Mouse (Mus musculus) neural tube, embryonic 12.5 days (tissue): ENCODE results near the gene Plppr1. TPM values are rescaled to one million over a fixed set of nuclear protein-coding genes. Genes with fewer than 3 reads are reported as not detected.
"Not testable (repeated sequence)": the region's sequence is repeated elsewhere in the genome, so short reads cannot be mapped to it uniquely, and the experiment has no call there.

Experiments
- ATAC-seq: fragments of 200-750 bp; cut with Nextera tagmentation; 2 replicates; pipeline ENCODE4 v1.8.0; 2017; ENCODE audit warnings: low read depth, mild to moderate bottlenecking, moderate TSS enrichment, moderate library complexity; ENCODE audit not compliant: low FRiP score
- H3K27ac ChIP-seq: fragments of 300-500 bp; sonication (generic); 2 replicates; pipeline ENCODE4 v1.5.1; 2016
- H3K27me3 ChIP-seq: fragments of 300-500 bp; sonication (generic); replicated peaks from 2 replicates; pipeline ENCODE4 v1.6.1; 2016; ENCODE audit warnings: mild to moderate bottlenecking
- H3K36me3 ChIP-seq: fragments of 300-500 bp; sonication (generic); 2 replicates; pipeline ENCODE4 v1.6.1; 2016; ENCODE audit warnings: mild to moderate bottlenecking
- H3K4me1 ChIP-seq: fragments of 300-500 bp; sonication (generic); 2 replicates; pipeline ENCODE4 v1.6.1; 2016
- H3K4me2 ChIP-seq: fragments of 300-500 bp; sonication (generic); replicated peaks from 2 replicates; pipeline ENCODE4 v1.6.1; 2016; ENCODE audit warnings: mild to moderate bottlenecking
- H3K4me3 ChIP-seq: fragments of 300-500 bp; sonication (generic); 2 replicates; pipeline ENCODE4 v1.5.1; 2016
- H3K9ac ChIP-seq: fragments of 300-500 bp; sonication (generic); 2 replicates; pipeline ENCODE4 v1.6.1; 2016; ENCODE audit warnings: mild to moderate bottlenecking
- H3K9me3 ChIP-seq: fragments of 300-500 bp; sonication (generic); 2 replicates; pipeline ENCODE4 v1.6.1; 2016; ENCODE audit warnings: mild to moderate bottlenecking
- WGBS: fragments of 180-500 bp; shearing (Covaris S2); methylation state at CpG from one replicate; pipeline ENCODE4 v1.1.7; 2016; 5-methylcytosine and 5-hydroxymethylcytosine counted together
- polyA plus RNA-seq: library from polyadenylated mRNA; unstranded; fragments of >200 nt; fragmentation: Nextera tagmentation; extraction: Ambion mirVana; gene quantifications from 2 replicates; pipeline ENCODE4 v1.2.1, GENCODE M21; 2016

The Plppr1 gene
- polyA plus RNA-seq, 1 experiment from 2014 or later = 42.7 TPM

GRCm38 (mm10) chr4:49245274-49245673 is 186.2 kb downstream of the Plppr1 start:
- Histone ChIP-seq H3K4me2 (no peak overlapping the region), H3K4me1 (no peaks in the 10 kb centered on the region), H3K36me3 (no peaks in the 10 kb centered on the region), H3K27ac (no peak overlapping the region), H3K9ac (no peak overlapping the region), H3K9me3 (no peaks in the 10 kb centered on the region), H3K4me3 (no peak overlapping the region), H3K27me3 (no peaks in the 10 kb centered on the region)
- no peak for ATAC-seq
- 87% methylated on average over 2 of the region's 2 CpGs for WGBS

GRCm38 (mm10) chr4:49251262-49251661 is 192.2 kb downstream of the Plppr1 start:
- WGBS = 24% methylated on average over 3 of the region's 3 CpGs
- ATAC-seq = no peak
- Histone ChIP-seq H3K36me3 (no peaks in the 10 kb centered on the region), H3K4me2 (no peak overlapping the region), H3K4me3 (no peak overlapping the region), H3K27me3 (no peaks in the 10 kb centered on the region), H3K9me3 (no peaks in the 10 kb centered on the region), H3K9ac (no peak overlapping the region), H3K27ac (no peak overlapping the region), H3K4me1 (no peaks in the 10 kb centered on the region)

GRCm38 (mm10) chr4:49252169-49252568 is 193.1 kb downstream of the Plppr1 start:
- H3K4me2 ChIP-seq = no peak overlapping the region
- H3K9me3 ChIP-seq = no peaks in the 10 kb centered on the region
- H3K36me3 ChIP-seq = no peaks in the 10 kb centered on the region
- 86% methylated on average over 3 of the region's 3 CpGs for WGBS
- no peaks in the 10 kb centered on the region for H3K4me1 ChIP-seq
- H3K27me3 ChIP-seq = no peaks in the 10 kb centered on the region
- ATAC-seq = no peak
- no peak overlapping the region for H3K27ac ChIP-seq
- no peak overlapping the region for H3K4me3 ChIP-seq
- H3K9ac ChIP-seq = no peak overlapping the region

- H3K4me2 ChIP-seq = no peak overlapping the region
- no peaks in the 10 kb centered on the region for H3K36me3 ChIP-seq
- H3K4me3 ChIP-seq = no peak overlapping the region
- H3K4me1 ChIP-seq = no peaks in the 10 kb centered on the region
- no peaks in the 10 kb centered on the region for H3K9me3 ChIP-seq
- WGBS = 89% methylated on average over 5 of the region's 5 CpGs
- no peak overlapping the region for H3K27ac ChIP-seq
- H3K9ac ChIP-seq = no peak overlapping the region
- peak; percentile 48; the same call in 1 of the 2 replicates for ATAC-seq
- no peaks in the 10 kb centered on the region for H3K27me3 ChIP-seq
Measured at GRCm38 (mm10) chr4:49278515-49278914, 219.4 kb downstream of the Plppr1 start.

GRCm38 (mm10) chr4:49284692-49285291 is 225.7 kb downstream of the Plppr1 start:
- Histone ChIP-seq H3K9me3 (no peaks in the 10 kb centered on the region), H3K4me1 (peaks cover 4% of the 10 kb centered on the region; the same call in 1 of the 2 replicates), H3K9ac (no peak overlapping the region), H3K36me3 (no peaks in the 10 kb centered on the region), H3K27me3 (no peaks in the 10 kb centered on the region), H3K4me3 (no peak overlapping the region), H3K4me2 (no peak overlapping the region), H3K27ac (no peak overlapping the region)
- ATAC-seq = no peak
- 75% methylated on average over 15 of the region's 15 CpGs for WGBS

- ATAC-seq = no peak
- H3K9me3 ChIP-seq = no peaks in the 10 kb centered on the region
- no peaks in the 10 kb centered on the region for H3K27me3 ChIP-seq
- H3K9ac ChIP-seq = no peak overlapping the region
- no peak overlapping the region for H3K27ac ChIP-seq
- H3K4me3 ChIP-seq = no peak overlapping the region
- no peaks in the 10 kb centered on the region for H3K36me3 ChIP-seq
- WGBS = 76% methylated on average over 15 of the region's 15 CpGs
- peaks cover 4% of the 10 kb centered on the region; the same call in 1 of the 2 replicates for H3K4me1 ChIP-seq
- no peak overlapping the region for H3K4me2 ChIP-seq
Measured at GRCm38 (mm10) chr4:49285340-49286196, 226.5 kb downstream of the Plppr1 start.

GRCm38 (mm10) chr4:49286197-49286492 is 227.1 kb downstream of the Plppr1 start:
- 84% methylated on average over 4 of the region's 4 CpGs for WGBS
- no peaks in the 10 kb centered on the region for H3K27me3 ChIP-seq
- no peak overlapping the region for H3K27ac ChIP-seq

GRCm38 (mm10) chr4:49296434-49296833 is 237.4 kb downstream of the Plppr1 start:
- no peak overlapping the region for H3K4me3 ChIP-seq
- H3K4me1 ChIP-seq = no peaks in the 10 kb centered on the region
- no peaks in the 10 kb centered on the region for H3K27me3 ChIP-seq
- no peaks in the 10 kb centered on the region for H3K9me3 ChIP-seq
- H3K9ac ChIP-seq = no peak overlapping the region
- no peaks in the 10 kb centered on the region for H3K36me3 ChIP-seq
- 63% methylated on average over 1 of the region's 1 CpGs for WGBS
- H3K4me2 ChIP-seq = no peak overlapping the region
- ATAC-seq = no peak
- no peak overlapping the region for H3K27ac ChIP-seq

More at GRCm38 (mm10) chr4:49286197-49286492, 227.1 kb downstream of the Plppr1 start:
- no peak for ATAC-seq
- Histone ChIP-seq H3K36me3 (no peaks in the 10 kb centered on the region), H3K4me2 (no peak overlapping the region), H3K9ac (no peak overlapping the region), H3K4me1 (peaks cover 4% of the 10 kb centered on the region; the same call in 1 of the 2 replicates), H3K9me3 (no peaks in the 10 kb centered on the region), H3K4me3 (no peak overlapping the region)

- H3K4me3 ChIP-seq = no peak overlapping the region
- no peaks in the 10 kb centered on the region for H3K4me1 ChIP-seq
- H3K4me2 ChIP-seq = no peak overlapping the region
- H3K9ac ChIP-seq = no peak overlapping the region
- 57% methylated on average over 1 of the region's 1 CpGs for whole genome bisulfite sequencing
- no peak overlapping the region for H3K27ac ChIP-seq
- ATAC-seq = no peak
- H3K27me3 ChIP-seq = no peaks in the 10 kb centered on the region
- no peaks in the 10 kb centered on the region for H3K36me3 ChIP-seq
- H3K9me3 ChIP-seq = no peaks in the 10 kb centered on the region
Measured at GRCm38 (mm10) chr4:49299576-49299975, 240.5 kb downstream of the Plppr1 start.

- H3K4me3 ChIP-seq = no peak overlapping the region
- 57% methylated on average over 6 of the region's 6 CpGs for whole genome bisulfite sequencing
- no peaks in the 10 kb centered on the region for H3K36me3 ChIP-seq
- H3K9ac ChIP-seq = no peak overlapping the region
- no peaks in the 10 kb centered on the region for H3K4me1 ChIP-seq
- ATAC-seq = peak; percentile 82; the same call in 1 of the 2 replicates
- H3K27me3 ChIP-seq = no peaks in the 10 kb centered on the region
- H3K4me2 ChIP-seq = no peak overlapping the region
- H3K9me3 ChIP-seq = no peaks in the 10 kb centered on the region
- no peak overlapping the region for H3K27ac ChIP-seq
Measured at GRCm38 (mm10) chr4:49321903-49322635, 263.0 kb downstream of the Plppr1 start.

GRCm38 (mm10) chr4:49337949-49338348 is 278.9 kb downstream of the Plppr1 start:
- H3K36me3 ChIP-seq, H3K27ac ChIP-seq, H3K4me3 ChIP-seq, H3K9ac ChIP-seq, H3K9me3 ChIP-seq, H3K4me1 ChIP-seq, H3K27me3 ChIP-seq, H3K4me2 ChIP-seq, ATAC-seq: not testable (repeated sequence)
- 92% methylated on average over 3 of the region's 4 CpGs for WGBS

GRCm38 (mm10) chr4:49340091-49340490 is 281.0 kb downstream of the Plppr1 start:
- H3K9ac ChIP-seq, H3K4me1 ChIP-seq, H3K9me3 ChIP-seq, H3K27ac ChIP-seq, H3K27me3 ChIP-seq, H3K36me3 ChIP-seq, H3K4me3 ChIP-seq, H3K4me2 ChIP-seq, ATAC-seq: not testable (repeated sequence)
- 87% methylated on average over 3 of the region's 3 CpGs for WGBS
